Mouse (Mus musculus) CH12.LX (cell line): ENCODE results near the gene Rrp8. TPM values are rescaled to one million over a fixed set of nuclear protein-coding genes. Genes with fewer than 3 reads are reported as not detected.

Source experiments
- DNase-seq: peaks from one replicate; pipeline ENCODE4 v3.0.0-alpha.2; 2013; ENCODE audit errors: extremely low read depth
- H3K27ac ChIP-seq: 2 replicates; pipeline ENCODE4 v1.5.1; 2012; ENCODE audit warnings: low read depth, mild to moderate bottlenecking, control low read depth, moderate library complexity; ENCODE audit not compliant: insufficient read depth
- H3K27me3 ChIP-seq: replicated peaks from 2 replicates; pipeline ENCODE3; 2012; ENCODE audit warnings: inconsistent platforms
- H3K36me3 ChIP-seq, 2 experiments: replicated peaks in 1 of 2; 2 replicates each; pipeline versions ENCODE3 to v1.6.1; 2012; ENCODE audit warnings: inconsistent platforms in 1 of 2, low read length in 1 of 2, mild to moderate bottlenecking in 1 of 2, mixed read lengths in 1 of 2, moderate library complexity in 1 of 2; ENCODE audit not compliant: control insufficient read depth in 1 of 2, insufficient read depth in 1 of 2
- H3K4me1 ChIP-seq, 2 experiments: 2 replicates each; pipeline ENCODE4 v1.6.1; 2012; ENCODE audit warnings: inconsistent platforms in 1 of 2, moderate library complexity in 1 of 2; ENCODE audit not compliant: insufficient read depth in 2 of 2, control insufficient read depth in 1 of 2
- H3K4me2 ChIP-seq: 2 replicates; pipeline ENCODE4 v1.6.1; 2012; ENCODE audit warnings: low read depth, mild to moderate bottlenecking, control low read depth; ENCODE audit not compliant: poor library complexity, insufficient read depth, severe bottlenecking
- H3K4me3 ChIP-seq, 3 experiments: fragments of 150-350 bp in 1 of 3; sonication (generic) in 1 of 3; replicated peaks in 1 of 3; 2 replicates each; pipeline versions ENCODE3 to v1.5.1; 2011 to 2012; ENCODE audit warnings: low read depth in 2 of 3, low read length in 2 of 3, mild to moderate bottlenecking in 2 of 3, moderate library complexity in 2 of 3, control low read depth in 1 of 3, improper control_type of control experiment in 1 of 3, inconsistent platforms in 1 of 3, mixed read lengths in 1 of 3; ENCODE audit not compliant: poor library complexity in 1 of 3
- H3K79me2 ChIP-seq: replicated peaks from 2 replicates; pipeline ENCODE4 v1.6.1; 2012; ENCODE audit warnings: mild to moderate bottlenecking, moderate library complexity; ENCODE audit not compliant: control insufficient read depth, poor library complexity, insufficient read depth, severe bottlenecking; ENCODE audit errors: extremely low read depth
- H3K9ac ChIP-seq: 2 replicates; pipeline ENCODE4 v1.6.1; 2012; ENCODE audit warnings: low read depth, mild to moderate bottlenecking, control low read depth, moderate library complexity; ENCODE audit not compliant: insufficient read depth
- H3K9me3 ChIP-seq: replicated peaks from 2 replicates; pipeline ENCODE3; 2012; ENCODE audit warnings: low read length, inconsistent platforms, mixed read lengths
- BHLHE40 ChIP-seq: IDR thresholded peaks from 2 replicates; pipeline ENCODE4 v1.6.1; 2011; ENCODE audit warnings: mild to moderate bottlenecking, low read depth, low read length, improper control_type of control experiment
- CHD1 ChIP-seq: IDR thresholded peaks from 2 replicates; pipeline ENCODE4 v1.6.1; 2012; ENCODE audit warnings: low read depth, low read length, improper control_type of control experiment, inconsistent platforms
- CTCF ChIP-seq, 2 experiments: IDR thresholded peaks in 1 of 2; conservative IDR thresholded peaks in 1 of 2; 2 replicates each; pipeline ENCODE4 v1.5.1; 2011 to 2012; ENCODE audit warnings: low read depth in 2 of 2, low read length in 2 of 2, improper control_type of control experiment in 1 of 2, inconsistent platforms in 1 of 2, mild to moderate bottlenecking in 1 of 2, moderate library complexity in 1 of 2
- ELF1 ChIP-seq: IDR thresholded peaks from 2 replicates; pipeline ENCODE4 v1.6.1; 2014; ENCODE audit warnings: low read depth, mild to moderate bottlenecking, inconsistent platforms, low read length, improper control_type of control experiment
- EP300 ChIP-seq: IDR thresholded peaks from 2 replicates; pipeline ENCODE4 v1.6.1; 2011; ENCODE audit warnings: low read length, improper control_type of control experiment
- GABPA ChIP-seq: IDR thresholded peaks from 2 replicates; pipeline ENCODE4 v1.6.1; 2012; ENCODE audit warnings: low read depth, low read length, improper control_type of control experiment, inconsistent platforms; ENCODE audit not compliant: insufficient replicate concordance
- HCFC1 ChIP-seq: IDR thresholded peaks from 2 replicates; pipeline ENCODE4 v1.6.1; 2012; ENCODE audit warnings: low read depth, mild to moderate bottlenecking, inconsistent platforms, low read length, improper control_type of control experiment
- IRF4 ChIP-seq: IDR thresholded peaks from 2 replicates; pipeline ENCODE4 v1.6.1; 2014; ENCODE audit warnings: low read depth, mild to moderate bottlenecking, inconsistent platforms, low read length, improper control_type of control experiment
- KAT2A ChIP-seq: IDR thresholded peaks from 2 replicates; pipeline ENCODE4 v1.6.1; 2012; ENCODE audit warnings: low read length, improper control_type of control experiment, inconsistent platforms; ENCODE audit not compliant: insufficient replicate concordance
- MAFK ChIP-seq: IDR thresholded peaks from 2 replicates; pipeline ENCODE4 v1.6.1; 2011; ENCODE audit warnings: low read length, improper control_type of control experiment; ENCODE audit not compliant: insufficient replicate concordance
- MAZ ChIP-seq: IDR thresholded peaks from 2 replicates; pipeline ENCODE4 v1.6.1; 2012; ENCODE audit warnings: low read depth, mild to moderate bottlenecking, inconsistent platforms, low read length, improper control_type of control experiment, moderate library complexity
- MEF2A ChIP-seq: IDR thresholded peaks from 2 replicates; pipeline ENCODE4 v1.6.1; 2014; ENCODE audit warnings: low read depth, mild to moderate bottlenecking, inconsistent platforms, low read length, improper control_type of control experiment, borderline replicate concordance
- MYC ChIP-seq: IDR thresholded peaks from 2 replicates; pipeline ENCODE4 v1.6.1; 2011; ENCODE audit warnings: low read depth, mild to moderate bottlenecking, improper control_type of control experiment, low read length
- NELFE ChIP-seq: IDR thresholded peaks from 2 replicates; pipeline ENCODE4 v1.6.1; 2011; ENCODE audit warnings: low read depth, low read length, improper control_type of control experiment
- POLR2AphosphoS2 ChIP-seq: IDR thresholded peaks from 2 replicates; pipeline ENCODE4 v1.6.1; 2011; ENCODE audit warnings: low read depth, low read length, improper control_type of control experiment
- RAD21 ChIP-seq: IDR thresholded peaks from 2 replicates; pipeline ENCODE4 v1.6.1; 2011; ENCODE audit warnings: low read depth, mild to moderate bottlenecking, low read length, improper control_type of control experiment, moderate library complexity
- RCOR1 ChIP-seq: conservative IDR thresholded peaks from 2 replicates; pipeline ENCODE4 v1.6.1; 2012; ENCODE audit warnings: low read depth, mild to moderate bottlenecking, inconsistent platforms, low read length, improper control_type of control experiment
- SMC3 ChIP-seq: IDR thresholded peaks from 2 replicates; pipeline ENCODE4 v1.6.1; 2011; ENCODE audit warnings: low read depth, low read length, improper control_type of control experiment
- TBP ChIP-seq: conservative IDR thresholded peaks from 2 replicates; pipeline ENCODE4 v1.6.1; 2011; ENCODE audit warnings: low read depth, low read length, improper control_type of control experiment
- TCF12 ChIP-seq: IDR thresholded peaks from 2 replicates; pipeline ENCODE4 v1.6.1; 2014; ENCODE audit warnings: low read depth, mild to moderate bottlenecking, inconsistent platforms, low read length, improper control_type of control experiment
- USF1 ChIP-seq: IDR thresholded peaks from 2 replicates; pipeline ENCODE4 v1.6.1; 2014; ENCODE audit warnings: low read depth, mild to moderate bottlenecking, inconsistent platforms, low read length, improper control_type of control experiment
- ZKSCAN1 ChIP-seq: IDR thresholded peaks from 2 replicates; pipeline ENCODE4 v1.6.1; 2012; ENCODE audit warnings: low read depth, inconsistent platforms, low read length, improper control_type of control experiment, borderline replicate concordance
- ZMIZ1 ChIP-seq: IDR thresholded peaks from 2 replicates; pipeline ENCODE4 v1.6.1; 2012; ENCODE audit warnings: low read depth, mild to moderate bottlenecking, inconsistent platforms, low read length, improper control_type of control experiment
- ZNF384 ChIP-seq: IDR thresholded peaks from 2 replicates; pipeline ENCODE4 v1.6.1; 2012; ENCODE audit warnings: low read depth, low read length, improper control_type of control experiment, inconsistent platforms
- dilution Hi-C: fragments of 300-500 bp; cut with MboI; formaldehyde crosslinking; loops from 2 replicates; pipeline ENCODE4 v1.14.3; 2020; ENCODE audit warnings: low sequenced_read_pairs; ENCODE audit not compliant: extremely low pct_unique_long_range_greater_than_20kb, extremely low pct_ligation_motif_present
- in situ Hi-C: fragments of 300-500 bp; cut with MboI; formaldehyde crosslinking; loops from 3 replicates; pipeline ENCODE4 v1.14.3; 2019; ENCODE audit warnings: low sequenced_read_pairs, low pct_ligation_motif_present, low pct_unique_long_range_greater_than_20kb, mixed read lengths
- polyA plus RNA-seq: library from polyadenylated mRNA; unstranded; fragments of >175 nt; gene quantifications from 2 replicates; pipeline ENCODE4 v1.2.1, GENCODE M21; 2012; ENCODE audit warnings: low read depth; ENCODE audit not compliant: insufficient read length
- total RNA-seq, 2 experiments: library from RNA; depleted of rRNA; stranded (reverse); fragments of 300-350 nt in 1 of 2; fragments of >200 nt in 1 of 2; gene quantifications; 2 replicates each; pipeline ENCODE4 v1.2.3; 2012 to 2014

Rrp8 gene
- total and polyA plus RNA-seq, 3 experiments: 28.7 to 84.2 (median 57.3) TPM

DNA sequence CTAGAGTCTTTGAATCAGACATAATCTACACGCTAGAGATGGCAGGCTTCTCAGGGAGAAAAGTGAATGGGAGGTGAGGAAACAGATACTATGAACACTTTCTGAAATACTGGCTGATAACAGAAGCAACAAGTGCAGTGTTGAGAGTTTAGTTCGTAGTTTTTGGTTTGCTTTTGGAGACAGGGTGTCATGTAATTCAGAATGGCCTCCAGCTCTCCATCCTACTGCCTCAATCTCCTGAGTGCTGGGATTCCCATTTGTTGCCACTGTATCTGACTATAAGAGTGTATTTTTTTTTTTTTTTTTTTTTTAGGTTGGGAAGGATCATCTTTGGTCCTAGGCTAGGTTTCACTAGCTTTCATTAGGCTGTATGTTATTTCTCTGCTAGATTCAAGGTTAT lies 1.1 kb upstream of the Rrp8 start:
- in situ Hi-C loops: no loop called here
- DNase-seq: no peak
- TF ChIP-seq MAZ (no peak), KAT2A (no peak), POLR2AphosphoS2 (no peak), GABPA (no peak), BHLHE40 (no peak), USF1 (no peak), CHD1 (no peak), ZMIZ1 (no peak), MEF2A (no peak), ZKSCAN1 (no peak), ELF1 (no peak), NELFE (no peak), MYC (no peak), ZNF384 (no peak), RCOR1 (no peak), EP300 (no peak), TCF12 (no peak), TBP (no peak), MAFK (no peak)
- Histone ChIP-seq H3K4me3 (no peak overlapping the region), H3K4me1 (peaks cover 11 to 63% of the 10 kb centered on the region in 2 experiments), H3K36me3 (peaks cover 48 to 56% of the 10 kb centered on the region in 2 experiments), H3K27me3 (no peaks in the 10 kb centered on the region), H3K27ac (no peak overlapping the region), H3K9me3 (no peaks in the 10 kb centered on the region), H3K9ac (peak overlapping the region; percentile 32; the same call in 1 of the 2 replicates), H3K79me2 (peaks cover 26% of the 10 kb centered on the region), H3K4me2 (peak overlapping the region; percentile 40; the same call in 1 of the 2 replicates)
- dilution Hi-C loops: no loop called here

DNA sequence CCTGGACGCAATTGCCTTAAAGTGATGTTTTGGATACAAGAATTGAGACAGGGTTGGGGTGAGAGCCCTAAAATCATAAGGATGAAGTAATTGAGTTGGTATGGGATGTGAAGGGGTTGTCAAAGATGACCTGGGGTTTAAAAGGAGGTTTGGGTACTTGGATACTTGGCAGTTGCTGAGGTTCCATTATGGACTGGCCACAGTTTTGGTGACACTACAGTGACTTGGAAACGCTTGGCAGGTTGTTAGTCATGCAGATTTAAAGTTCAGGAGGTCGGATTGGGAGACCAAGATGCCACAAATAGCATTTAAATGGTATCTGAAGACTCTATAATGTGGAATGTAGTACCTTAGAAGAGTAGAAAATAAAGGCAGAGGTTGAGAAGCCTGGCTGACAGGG lies 463 bp upstream of the Rrp8 start:
- no peaks in the 10 kb centered on the region for H3K27me3 ChIP-seq
- no peak overlapping the region for H3K27ac ChIP-seq
- H3K9me3 ChIP-seq: no peaks in the 10 kb centered on the region
- H3K9ac ChIP-seq: peak overlapping the region; percentile 87
- in situ Hi-C loops: no loop called here
- peaks cover 52 to 57% of the 10 kb centered on the region in 2 experiments for H3K36me3 ChIP-seq
- H3K79me2 ChIP-seq: peaks cover 24% of the 10 kb centered on the region
- H3K4me2 ChIP-seq: peak overlapping the region; percentile 38
- dilution Hi-C loops: no loop called here
- peaks cover 11 to 63% of the 10 kb centered on the region in 2 experiments for H3K4me1 ChIP-seq
- no peak for DNase-seq
- TF ChIP-seq SMC3 (no peak), CTCF (conservative IDR thresholded peaks at IDR 0.05 in 1 of 2, IDR thresholded peaks at IDR 0.05 in 1 of 2; ENCODE audit: low read depth in 2 of 2, low read length in 2 of 2) (no peak), RAD21 (no peak), HCFC1 (no peak), TCF12 (no peak), IRF4 (no peak)
- TF ChIP-seq, all 38 proteins: peak for 0
- peak overlapping the region; percentile 61 to 80 (median 78) for H3K4me3 ChIP-seq
